Mouse (Mus musculus) T-helper 2 cell (primary cell): ENCODE results near the gene Ndufa13.

Source experiments
- in situ Hi-C: fragments of 300-600 bp; cut with MboI, MseI; formaldehyde crosslinking; loops from one replicate; pipeline ENCODE4 v1.15.1; 2025; ENCODE audit warnings: high pct_unique_total_duplicates

The Ndufa13 gene

GRCm38 (mm10) chr8:69882021-69882756 lies 20.2 kb downstream of the Ndufa13 start:
- in situ Hi-C loops, result no loop called here

GRCm38 (mm10) chr8:69881261-69881865 lies 21.0 kb downstream of the Ndufa13 start:
- in situ Hi-C loops, result no loop called here

GRCm38 (mm10) chr8:69880841-69881240 lies 21.5 kb downstream of the Ndufa13 start:
- in situ Hi-C loops, result no loop called here

- in situ Hi-C loops, result no loop called here
Measured at GRCm38 (mm10) chr8:69879678-69880077, 22.7 kb downstream of the Ndufa13 start.

- in situ Hi-C loops, result no loop called here
Measured at GRCm38 (mm10) chr8:69877992-69878391, 24.4 kb downstream of the Ndufa13 start.

GRCm38 (mm10) chr8:69877396-69877795 lies 25.0 kb downstream of the Ndufa13 start:
- in situ Hi-C loops, result no loop called here

GRCm38 (mm10) chr8:69876967-69877366 lies 25.4 kb downstream of the Ndufa13 start:
- in situ Hi-C loops, result no loop called here

GRCm38 (mm10) chr8:69876097-69876496 lies 26.3 kb downstream of the Ndufa13 start:
- in situ Hi-C loops, result no loop called here

GRCm38 (mm10) chr8:69874654-69875053 lies 27.7 kb downstream of the Ndufa13 start:
- in situ Hi-C loops, result no loop called here

- in situ Hi-C loops, result no loop called here
Measured at GRCm38 (mm10) chr8:69874155-69874554, 28.2 kb downstream of the Ndufa13 start.

GRCm38 (mm10) chr8:69870907-69871306 lies 31.5 kb downstream of the Ndufa13 start:
- in situ Hi-C loops, result no loop called here

GRCm38 (mm10) chr8:69870003-69870765 lies 32.2 kb downstream of the Ndufa13 start:
- in situ Hi-C loops, result no loop called here

- in situ Hi-C loops, result no loop called here
Measured at GRCm38 (mm10) chr8:69867696-69868326, 34.5 kb downstream of the Ndufa13 start.

- in situ Hi-C loops, result no loop called here
Measured at GRCm38 (mm10) chr8:69864180-69864579, 38.2 kb downstream of the Ndufa13 start.

GRCm38 (mm10) chr8:69863387-69864020 lies 38.9 kb downstream of the Ndufa13 start:
- in situ Hi-C loops, result no loop called here

GRCm38 (mm10) chr8:69861251-69861650 lies 41.1 kb downstream of the Ndufa13 start:
- in situ Hi-C loops, result no loop called here

- in situ Hi-C loops, result no loop called here
Measured at GRCm38 (mm10) chr8:69860807-69861206, 41.6 kb downstream of the Ndufa13 start.

- in situ Hi-C loops, result no loop called here
Measured at GRCm38 (mm10) chr8:69853869-69854268, 48.5 kb downstream of the Ndufa13 start.

GRCm38 (mm10) chr8:69850926-69851506 lies 51.3 kb downstream of the Ndufa13 start:
- in situ Hi-C loops, result no loop called here

GRCm38 (mm10) chr8:69849899-69850298 lies 52.5 kb downstream of the Ndufa13 start:
- in situ Hi-C loops, result no loop called here

- in situ Hi-C loops, result no loop called here
Measured at GRCm38 (mm10) chr8:69848951-69849350, 53.4 kb downstream of the Ndufa13 start.
